Mouse (Mus musculus): ENCODE measurements around the gene Ctnnbip1. TPM values are rescaled to one million over a fixed set of nuclear protein-coding genes. Genes with fewer than 3 reads are reported as not detected.

The Ctnnbip1 gene
- total and polyA plus RNA-seq, 2 experiments from 2014 or later: 31.8 to 53.6 TPM

DNA sequence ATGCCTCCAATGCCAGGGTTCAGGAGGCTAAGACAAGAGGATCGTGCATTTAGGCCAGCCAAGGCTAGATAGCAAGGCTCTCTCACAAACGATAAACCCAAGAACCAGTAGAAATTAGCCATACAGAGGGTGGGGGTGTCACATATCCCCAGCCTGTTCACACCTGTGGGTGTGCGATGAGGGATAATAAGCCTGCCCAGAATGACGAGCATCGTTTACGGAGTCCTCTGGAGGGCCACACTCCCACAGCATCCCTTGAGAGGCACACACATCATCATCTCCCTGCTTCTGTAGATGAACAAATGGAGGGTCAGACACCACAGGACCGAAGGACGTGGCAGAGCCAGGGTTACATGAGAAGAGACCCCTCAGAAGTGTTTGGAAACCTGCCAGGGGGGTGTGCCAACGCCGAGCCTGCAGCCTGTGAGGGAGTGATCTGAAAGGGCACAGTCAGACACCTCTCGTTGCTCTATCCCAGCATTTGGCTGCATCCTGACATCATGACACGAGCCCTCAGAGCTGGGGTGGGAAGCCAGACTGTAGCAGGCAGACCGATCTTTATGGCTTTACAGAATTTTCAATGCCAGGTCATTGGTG lies 60.1 kb downstream of the Ctnnbip1 start:
- ATAC-seq (ENCODE audit: insufficient read depth, low read depth): no peak
- Histone ChIP-seq H3K27me3 (ENCODE audit: control insufficient read depth, insufficient read depth, low read length) (peaks cover 54% of the 10 kb centered on the region), H3K9me3 (replicated peaks; ENCODE audit: control insufficient read depth, low read length) (no peaks in the 10 kb centered on the region), H3K4me1 (ENCODE audit: control insufficient read depth, insufficient read depth) (no peaks in the 10 kb centered on the region), H3K4me3 (ENCODE audit: low read depth, low read length) (no peak overlapping the region), H3K36me3 (replicated peaks; ENCODE audit: control insufficient read depth, insufficient read depth, low read length) (no peaks in the 10 kb centered on the region), H3K4me2 (ENCODE audit: low read depth, low read length) (no peak overlapping the region), H3K27ac (ENCODE audit: low read depth) (no peak overlapping the region), H3K9ac (replicated peaks; ENCODE audit: low read depth, low read length) (no peak overlapping the region)
- DNase-seq (ENCODE audit: low spot score): no peak
- TF ChIP-seq CTCF (IDR thresholded peaks at IDR 0.05; ENCODE audit: low read depth) (no peak), EP300 (IDR thresholded peaks at IDR 0.05; ENCODE audit: low read depth) (no peak)
- 54% methylated on average over 13 of the region's 13 CpGs for WGBS

DNA sequence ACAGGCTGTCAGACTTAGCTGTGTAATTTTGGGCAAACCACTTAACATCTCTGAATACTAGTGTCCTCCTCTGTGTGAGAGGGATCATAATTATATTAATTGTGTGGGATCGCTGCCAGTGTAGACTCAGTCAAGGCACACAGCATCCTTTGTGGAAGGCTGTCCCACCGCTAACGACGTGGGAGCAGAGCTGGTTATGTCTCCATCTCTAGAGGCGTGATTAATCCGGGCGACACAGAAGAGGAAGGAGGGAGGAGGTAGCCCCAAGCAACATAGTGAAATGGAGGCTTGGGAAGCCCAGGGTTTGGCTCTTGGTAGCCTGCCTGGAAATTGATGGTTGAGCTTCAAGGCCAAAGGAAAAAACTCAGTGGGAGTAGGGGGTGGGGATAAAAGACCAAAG lies 60.8 kb downstream of the Ctnnbip1 start:
- no peaks in the 10 kb centered on the region for H3K4me1 ChIP-seq (ENCODE audit: control insufficient read depth, insufficient read depth)
- ATAC-seq (ENCODE audit: insufficient read depth, low read depth) (no peak), DNase-seq (ENCODE audit: low spot score) (no peak)
- H3K9me3 ChIP-seq (replicated peaks; ENCODE audit: control insufficient read depth, low read length): no peaks in the 10 kb centered on the region
- no peak overlapping the region for H3K4me3 ChIP-seq (ENCODE audit: low read depth, low read length)
- H3K9ac ChIP-seq (replicated peaks; ENCODE audit: low read depth, low read length): no peak overlapping the region
- no peak overlapping the region for H3K27ac ChIP-seq (ENCODE audit: low read depth)
- TF ChIP-seq CTCF (IDR thresholded peaks at IDR 0.05; ENCODE audit: low read depth) (no peak), EP300 (IDR thresholded peaks at IDR 0.05; ENCODE audit: low read depth) (no peak)
- 62% methylated on average over 7 of the region's 7 CpGs for WGBS
- no peak overlapping the region for H3K4me2 ChIP-seq (ENCODE audit: low read depth, low read length)
- no peaks in the 10 kb centered on the region for H3K36me3 ChIP-seq (replicated peaks; ENCODE audit: control insufficient read depth, insufficient read depth, low read length)
- peaks cover 52% of the 10 kb centered on the region; the same call in 1 of the 2 replicates for H3K27me3 ChIP-seq (ENCODE audit: control insufficient read depth, insufficient read depth, low read length)

DNA sequence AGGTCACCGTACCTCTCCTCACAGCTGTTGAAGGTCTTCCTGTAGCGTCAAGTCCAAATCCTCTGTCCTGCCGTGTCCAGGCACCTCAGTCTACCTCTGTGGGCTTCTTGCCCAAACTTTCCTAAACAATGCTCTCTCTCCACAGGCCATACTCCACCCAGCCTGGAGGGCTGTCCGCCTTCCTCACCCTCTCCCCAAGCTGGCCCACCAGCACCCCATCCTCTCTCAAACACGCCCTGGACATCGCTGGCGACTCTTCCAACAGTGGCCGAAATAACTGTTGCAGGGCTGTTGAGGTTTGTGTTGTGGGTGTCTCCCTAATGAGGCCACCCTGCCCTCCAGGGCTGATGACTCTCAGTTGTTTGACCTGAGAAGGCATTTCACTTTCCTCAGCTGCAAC lies 67.2 kb downstream of the Ctnnbip1 start:
- 86% methylated on average over 8 of the region's 8 CpGs for WGBS
- Histone ChIP-seq H3K4me3 (ENCODE audit: low read depth, low read length) (no peak overlapping the region), H3K4me1 (ENCODE audit: control insufficient read depth, insufficient read depth) (peaks cover 6% of the 10 kb centered on the region; the same call in 1 of the 2 replicates), H3K27ac (ENCODE audit: low read depth) (no peak overlapping the region), H3K27me3 (ENCODE audit: control insufficient read depth, insufficient read depth, low read length) (peaks cover 58% of the 10 kb centered on the region), H3K36me3 (replicated peaks; ENCODE audit: control insufficient read depth, insufficient read depth, low read length) (no peaks in the 10 kb centered on the region), H3K9me3 (replicated peaks; ENCODE audit: control insufficient read depth, low read length) (no peaks in the 10 kb centered on the region), H3K9ac (replicated peaks; ENCODE audit: low read depth, low read length) (no peak overlapping the region), H3K4me2 (ENCODE audit: low read depth, low read length) (no peak overlapping the region)
- ATAC-seq (ENCODE audit: insufficient read depth, low read depth) (no peak), DNase-seq (ENCODE audit: low spot score) (no peak)
- no peak for TF ChIP-seq CTCF (IDR thresholded peaks at IDR 0.05; ENCODE audit: low read depth)
- TF ChIP-seq EP300 (IDR thresholded peaks at IDR 0.05; ENCODE audit: low read depth): no peak

DNA sequence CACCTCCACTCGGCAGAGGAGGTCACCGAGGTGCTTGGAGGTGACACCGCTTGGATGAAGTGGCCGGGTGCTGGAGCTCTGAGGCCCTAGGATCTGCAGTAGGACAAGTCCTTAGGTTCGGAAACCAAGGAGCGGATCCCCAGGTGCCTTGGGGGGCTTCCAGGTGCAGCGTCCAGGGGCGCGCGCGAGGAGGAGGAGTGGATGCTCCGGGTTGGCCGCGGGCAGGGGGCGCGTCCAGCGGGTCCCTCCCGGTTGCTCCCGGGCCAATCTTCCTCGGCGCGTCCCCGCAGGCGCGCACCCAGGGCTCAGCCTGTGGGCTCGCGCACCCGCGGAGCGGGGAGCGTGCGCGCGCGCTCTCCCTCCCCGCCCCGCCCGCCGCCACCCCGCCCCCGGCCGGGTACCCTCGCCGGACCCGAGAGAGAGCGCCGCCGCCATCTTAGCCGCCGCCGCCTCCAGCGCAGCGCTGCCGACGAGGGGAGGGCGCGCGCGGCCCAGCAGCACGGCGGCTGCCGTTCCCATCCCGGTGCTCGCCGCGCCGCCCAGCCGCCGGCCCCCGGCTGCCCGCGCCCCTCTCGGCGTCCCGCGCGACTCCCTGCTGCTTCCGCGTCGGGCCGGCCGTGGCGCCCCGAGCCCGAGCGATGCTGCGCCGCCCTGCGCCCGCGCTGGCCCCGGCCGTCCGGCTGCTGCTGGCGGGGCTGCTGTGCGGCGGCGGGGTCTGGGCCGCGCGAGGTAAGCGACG lies 68.2 kb downstream of the Ctnnbip1 start, which contains the start of gene Clstn1:
Gene Clstn1 (plus strand): TSS at position 425 of the 739 bp plus-strand sequence.
- Histone ChIP-seq H3K27ac (ENCODE audit: low read depth) (no peak within 1 kb of the TSS), H3K9me3 (replicated peaks; ENCODE audit: control insufficient read depth, low read length) (no peaks in the 10 kb centered on the region), H3K9ac (replicated peaks; ENCODE audit: low read depth, low read length) (peak within 1 kb of the TSS; percentile 78), H3K4me3 (ENCODE audit: low read depth, low read length) (peak within 1 kb of the TSS; percentile 87), H3K4me2 (ENCODE audit: low read depth, low read length) (peak within 1 kb of the TSS; percentile 89), H3K4me1 (ENCODE audit: control insufficient read depth, insufficient read depth) (peaks cover 6% of the 10 kb centered on the region; the same call in 1 of the 2 replicates), H3K27me3 (ENCODE audit: control insufficient read depth, insufficient read depth, low read length) (peaks cover 52% of the 10 kb centered on the region), H3K36me3 (replicated peaks; ENCODE audit: control insufficient read depth, insufficient read depth, low read length) (no peaks in the 10 kb centered on the region)
- DNase-seq (ENCODE audit: low spot score) (no peak), ATAC-seq (ENCODE audit: insufficient read depth, low read depth) (peak; percentile 73)
- TF ChIP-seq EP300 (IDR thresholded peaks at IDR 0.05; ENCODE audit: low read depth) (no peak), CTCF (IDR thresholded peaks at IDR 0.05; ENCODE audit: low read depth) (no peak)
- WGBS: under 1% methylated on average over 51 of the region's 103 CpGs

DNA sequence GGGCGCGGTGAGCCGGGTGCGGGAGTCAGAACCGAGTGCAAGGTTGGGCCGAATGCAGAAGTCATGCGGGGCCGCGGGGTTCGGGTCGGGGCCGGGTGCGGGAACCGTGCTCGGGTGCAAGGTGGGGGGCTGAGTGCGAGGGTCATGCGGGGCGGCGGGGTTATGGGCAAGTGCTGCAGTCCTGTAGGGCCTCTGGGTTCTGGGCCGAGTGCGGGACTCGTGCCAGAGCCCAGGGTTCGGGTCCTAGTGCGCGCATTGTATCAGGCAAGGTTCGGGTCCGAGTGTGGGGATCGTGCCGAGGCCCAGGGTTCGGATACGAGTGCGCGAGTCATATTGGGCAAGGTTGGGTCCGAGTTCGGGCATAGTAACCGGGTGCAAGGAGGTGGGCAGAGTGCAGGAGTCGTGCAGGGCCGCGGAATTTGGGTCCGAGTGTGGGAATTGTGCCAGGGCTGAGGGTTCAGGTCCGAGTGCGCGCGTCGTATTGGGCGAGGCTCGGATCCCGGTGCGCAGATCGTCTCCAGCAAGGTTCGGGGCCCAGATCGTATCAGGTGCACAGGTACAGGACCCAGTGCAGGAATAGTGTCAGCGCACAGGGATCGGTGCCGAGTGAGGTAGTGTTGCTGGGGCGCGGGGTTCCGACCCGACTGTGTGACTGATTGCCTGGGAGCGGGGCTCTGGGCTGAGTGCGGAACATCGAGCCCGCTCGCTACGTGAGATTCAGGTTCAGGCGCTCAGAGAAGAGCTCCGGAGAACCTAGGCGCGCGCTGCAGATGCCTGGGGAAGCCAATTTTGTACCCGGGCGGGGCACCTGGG lies 69.0 kb downstream of the Ctnnbip1 start:
- Histone ChIP-seq H3K4me2 (ENCODE audit: low read depth, low read length) (peak overlapping the region; percentile 89), H3K36me3 (replicated peaks; ENCODE audit: control insufficient read depth, insufficient read depth, low read length) (no peaks in the 10 kb centered on the region), H3K27ac (ENCODE audit: low read depth) (no peak overlapping the region), H3K27me3 (ENCODE audit: control insufficient read depth, insufficient read depth, low read length) (peaks cover 49% of the 10 kb centered on the region), H3K4me1 (ENCODE audit: control insufficient read depth, insufficient read depth) (peaks cover 6% of the 10 kb centered on the region; the same call in 1 of the 2 replicates), H3K9me3 (replicated peaks; ENCODE audit: control insufficient read depth, low read length) (no peaks in the 10 kb centered on the region), H3K9ac (replicated peaks; ENCODE audit: low read depth, low read length) (peak overlapping the region; percentile 78), H3K4me3 (ENCODE audit: low read depth, low read length) (peak overlapping the region; percentile 87)
- DNase-seq (ENCODE audit: low spot score): no peak
- ATAC-seq (ENCODE audit: insufficient read depth, low read depth): peak; percentile 27; the same call in 1 of the 2 replicates
- WGBS: under 1% methylated on average over 72 of the region's 72 CpGs
- TF ChIP-seq EP300 (IDR thresholded peaks at IDR 0.05; ENCODE audit: low read depth): no peak
- no peak for TF ChIP-seq CTCF (IDR thresholded peaks at IDR 0.05; ENCODE audit: low read depth)

Measured in heart, postnatal 0 days (tissue).